Mouse (Mus musculus) limb, embryonic 11.5 days (tissue): ENCODE measurements around the gene Git1. TPM values are rescaled to one million over a fixed set of nuclear protein-coding genes. Genes with fewer than 3 reads are reported as not detected.

Experiments
- ATAC-seq: fragments of 200-750 bp; cut with Nextera tagmentation; 2 replicates; pipeline ENCODE4 v1.8.0; 2017; ENCODE audit warnings: low read depth; ENCODE audit not compliant: insufficient number of reproducible peaks, low FRiP score, low TSS enrichment
- DNase-seq: peaks from one replicate; pipeline ENCODE4 v3.0.0-alpha.2; 2015; ENCODE audit warnings: low spot score
- H3K27ac ChIP-seq: fragments of 300-500 bp; sonication (generic); replicated peaks from 2 replicates; pipeline ENCODE4 v1.5.1; 2014; ENCODE audit warnings: low read depth, mild to moderate bottlenecking, low read length
- H3K27me3 ChIP-seq: fragments of 300-500 bp; sonication (generic); 2 replicates; pipeline ENCODE4 v1.6.1; 2014; ENCODE audit warnings: mild to moderate bottlenecking, low read length, mixed read lengths; ENCODE audit not compliant: control insufficient read depth, insufficient read depth
- H3K36me3 ChIP-seq: fragments of 300-500 bp; sonication (generic); 2 replicates; pipeline ENCODE4 v1.6.1; 2014; ENCODE audit warnings: mild to moderate bottlenecking, low read length, moderate library complexity, mixed read lengths; ENCODE audit not compliant: control insufficient read depth, insufficient read depth
- H3K4me1 ChIP-seq: fragments of 300-500 bp; sonication (generic); 2 replicates; pipeline ENCODE4 v1.6.1; 2014; ENCODE audit warnings: low read length, mixed read lengths; ENCODE audit not compliant: control insufficient read depth, insufficient read depth
- H3K4me2 ChIP-seq: fragments of 300-500 bp; sonication (generic); 2 replicates; pipeline ENCODE4 v1.6.1; 2014; ENCODE audit warnings: low read depth, mild to moderate bottlenecking, moderate library complexity; ENCODE audit not compliant: severe bottlenecking
- H3K4me3 ChIP-seq: fragments of 300-500 bp; sonication (generic); 2 replicates; pipeline ENCODE4 v1.5.1; 2014; ENCODE audit warnings: low read depth, low read length
- H3K9ac ChIP-seq: fragments of 300-500 bp; sonication (generic); 2 replicates; pipeline ENCODE4 v1.6.1; 2014; ENCODE audit warnings: mild to moderate bottlenecking, low read length
- H3K9me3 ChIP-seq: fragments of 300-500 bp; sonication (generic); 2 replicates; pipeline ENCODE4 v1.6.1; 2016; ENCODE audit warnings: low read length; ENCODE audit not compliant: control insufficient read depth
- WGBS: fragments of 180-500 bp; shearing (Covaris S2); extraction: QIAGEN DNeasy Blood & Tissue Kit; methylation state at CpG from one replicate; pipeline ENCODE4 v1.1.7; 2014; 5-methylcytosine and 5-hydroxymethylcytosine counted together
- polyA plus RNA-seq: library from polyadenylated mRNA; unstranded; fragments of >200 nt; fragmentation: Nextera tagmentation; extraction: Ambion mirVana; gene quantifications from 2 replicates; pipeline ENCODE4 v1.2.1, GENCODE M21; 2014

Git1 gene
- polyA plus RNA-seq, 1 experiment from 2014 or later, result 16.4 TPM

- peaks cover 40% of the 10 kb centered on the region for H3K27me3 ChIP-seq
- H3K9ac ChIP-seq, result peak overlapping the region; percentile 50
- H3K27ac ChIP-seq, result no peak overlapping the region
- peaks cover 4% of the 10 kb centered on the region; the same call in 1 of the 2 replicates for H3K4me1 ChIP-seq
- no peaks in the 10 kb centered on the region for H3K36me3 ChIP-seq
- no peaks in the 10 kb centered on the region for H3K9me3 ChIP-seq
- DNase-seq (no peak), ATAC-seq (no peak)
- peak overlapping the region; percentile 95 for H3K4me2 ChIP-seq
- H3K4me3 ChIP-seq, result peak overlapping the region; percentile 49
- WGBS, result 3% methylated on average over 6 of the region's 6 CpGs
Observed at GRCm38 (mm10) chr11:77461856-77462255, 31.5 kb upstream of the Git1 start.

GRCm38 (mm10) chr11:77462283-77463100 is 30.9 kb upstream of the Git1 start, which contains the start of gene Coro6:
Gene Coro6 (plus strand): TSS chr11:77462411.
- H3K4me2 ChIP-seq, result peak within 1 kb of the TSS; percentile 95
- H3K36me3 ChIP-seq, result no peaks in the 10 kb centered on the region
- WGBS, result under 1% methylated on average over 67 of the region's 73 CpGs
- no peaks in the 10 kb centered on the region for H3K9me3 ChIP-seq
- DNase-seq, result peak; percentile 78
- peak; percentile 77 for ATAC-seq
- no peak within 1 kb of the TSS for H3K27ac ChIP-seq
- H3K4me3 ChIP-seq, result peak within 1 kb of the TSS; percentile 49
- H3K27me3 ChIP-seq, result peaks cover 47% of the 10 kb centered on the region
- peaks cover 4% of the 10 kb centered on the region; the same call in 1 of the 2 replicates for H3K4me1 ChIP-seq
- H3K9ac ChIP-seq, result peak within 1 kb of the TSS; percentile 50

- Histone ChIP-seq H3K9me3 (no peaks in the 10 kb centered on the region), H3K4me2 (peak overlapping the region; percentile 95; the same call in 1 of the 2 replicates), H3K27me3 (peaks cover 53% of the 10 kb centered on the region), H3K27ac (no peak overlapping the region), H3K9ac (no peak overlapping the region), H3K36me3 (no peaks in the 10 kb centered on the region), H3K4me3 (no peak overlapping the region), H3K4me1 (peaks cover 4% of the 10 kb centered on the region; the same call in 1 of the 2 replicates)
- no peak for ATAC-seq
- WGBS, result 36% methylated on average over 8 of the region's 8 CpGs
- DNase-seq, result no peak
Observed at GRCm38 (mm10) chr11:77463101-77463445, 30.3 kb upstream of the Git1 start.

- Histone ChIP-seq H3K4me1 (peaks cover 4% of the 10 kb centered on the region; the same call in 1 of the 2 replicates), H3K36me3 (no peaks in the 10 kb centered on the region), H3K4me2 (no peak overlapping the region), H3K9ac (no peak overlapping the region), H3K9me3 (no peaks in the 10 kb centered on the region), H3K27ac (no peak overlapping the region), H3K4me3 (no peak overlapping the region), H3K27me3 (peaks cover 55% of the 10 kb centered on the region)
- ATAC-seq (no peak), DNase-seq (no peak)
- WGBS, result 80% methylated on average over 10 of the region's 10 CpGs
Observed at GRCm38 (mm10) chr11:77463786-77464185, 29.6 kb upstream of the Git1 start.

GRCm38 (mm10) chr11:77464684-77465083 is 28.7 kb upstream of the Git1 start:
- no peak overlapping the region for H3K4me2 ChIP-seq
- no peak overlapping the region for H3K9ac ChIP-seq
- peaks cover 55% of the 10 kb centered on the region for H3K27me3 ChIP-seq
- peaks cover 4% of the 10 kb centered on the region; the same call in 1 of the 2 replicates for H3K4me1 ChIP-seq
- no peaks in the 10 kb centered on the region for H3K36me3 ChIP-seq
- ATAC-seq, result no peak
- H3K27ac ChIP-seq, result no peak overlapping the region
- no peak for DNase-seq
- H3K4me3 ChIP-seq, result no peak overlapping the region
- no peaks in the 10 kb centered on the region for H3K9me3 ChIP-seq
- 63% methylated on average over 4 of the region's 4 CpGs for WGBS

GRCm38 (mm10) chr11:77465111-77465510 is 28.3 kb upstream of the Git1 start:
- no peak overlapping the region for H3K27ac ChIP-seq
- H3K4me3 ChIP-seq, result no peak overlapping the region
- no peak overlapping the region for H3K9ac ChIP-seq
- DNase-seq (no peak), ATAC-seq (no peak)
- no peaks in the 10 kb centered on the region for H3K36me3 ChIP-seq
- no peaks in the 10 kb centered on the region for H3K9me3 ChIP-seq
- peaks cover 4% of the 10 kb centered on the region; the same call in 1 of the 2 replicates for H3K4me1 ChIP-seq
- H3K27me3 ChIP-seq, result peaks cover 55% of the 10 kb centered on the region
- H3K4me2 ChIP-seq, result no peak overlapping the region
- 59% methylated on average over 3 of the region's 3 CpGs for WGBS

- no peak for ATAC-seq
- Histone ChIP-seq H3K9ac (no peak overlapping the region), H3K9me3 (no peaks in the 10 kb centered on the region), H3K36me3 (no peaks in the 10 kb centered on the region; the same call in 1 of the 2 replicates), H3K27me3 (peaks cover 52% of the 10 kb centered on the region), H3K27ac (no peak overlapping the region), H3K4me2 (peak overlapping the region; percentile 27; the same call in 1 of the 2 replicates), H3K4me1 (peaks cover 4% of the 10 kb centered on the region; the same call in 1 of the 2 replicates), H3K4me3 (no peak overlapping the region)
- 34% methylated on average over 9 of the region's 9 CpGs for WGBS
- DNase-seq, result no peak
Observed at GRCm38 (mm10) chr11:77466544-77466943, 26.8 kb upstream of the Git1 start.

GRCm38 (mm10) chr11:77467157-77467556 is 26.2 kb upstream of the Git1 start:
- H3K4me3 ChIP-seq, result no peak overlapping the region
- 5% methylated on average over 25 of the region's 25 CpGs for WGBS

More at GRCm38 (mm10) chr11:77467157-77467556, 26.2 kb upstream of the Git1 start:
- H3K36me3 ChIP-seq, result no peaks in the 10 kb centered on the region; the same call in 1 of the 2 replicates
- peaks cover 47% of the 10 kb centered on the region for H3K27me3 ChIP-seq
- H3K9ac ChIP-seq, result no peak overlapping the region
- no peaks in the 10 kb centered on the region for H3K9me3 ChIP-seq
- no peak overlapping the region for H3K27ac ChIP-seq
- DNase-seq (peak; percentile 77), ATAC-seq (no peak)
- H3K4me2 ChIP-seq, result peak overlapping the region; percentile 27; the same call in 1 of the 2 replicates
- 0 out of 2 replicates have a peak, but pooled peaks cover under 1% of the 10 kb centered on the region for H3K4me1 ChIP-seq
